Mouse (Mus musculus) kidney, adult 2 months (tissue): ENCODE measurements around the gene Fev.

Experiments
- CTCF ChIP-seq: fragments of 200-500 bp; conservative IDR thresholded peaks from 2 replicates; pipeline ENCODE4 v1.5.1; 2011; ENCODE audit warnings: low read depth, mild to moderate bottlenecking, control low read depth, low read length, moderate library complexity, mixed read lengths; ENCODE audit not compliant: insufficient read depth, insufficient read length
- POLR2A ChIP-seq: fragments of 200-500 bp; IDR thresholded peaks from one replicate; pipeline ENCODE4 v1.6.1; 2011; ENCODE audit warnings: low read depth, low read length, control low read depth

DNA sequence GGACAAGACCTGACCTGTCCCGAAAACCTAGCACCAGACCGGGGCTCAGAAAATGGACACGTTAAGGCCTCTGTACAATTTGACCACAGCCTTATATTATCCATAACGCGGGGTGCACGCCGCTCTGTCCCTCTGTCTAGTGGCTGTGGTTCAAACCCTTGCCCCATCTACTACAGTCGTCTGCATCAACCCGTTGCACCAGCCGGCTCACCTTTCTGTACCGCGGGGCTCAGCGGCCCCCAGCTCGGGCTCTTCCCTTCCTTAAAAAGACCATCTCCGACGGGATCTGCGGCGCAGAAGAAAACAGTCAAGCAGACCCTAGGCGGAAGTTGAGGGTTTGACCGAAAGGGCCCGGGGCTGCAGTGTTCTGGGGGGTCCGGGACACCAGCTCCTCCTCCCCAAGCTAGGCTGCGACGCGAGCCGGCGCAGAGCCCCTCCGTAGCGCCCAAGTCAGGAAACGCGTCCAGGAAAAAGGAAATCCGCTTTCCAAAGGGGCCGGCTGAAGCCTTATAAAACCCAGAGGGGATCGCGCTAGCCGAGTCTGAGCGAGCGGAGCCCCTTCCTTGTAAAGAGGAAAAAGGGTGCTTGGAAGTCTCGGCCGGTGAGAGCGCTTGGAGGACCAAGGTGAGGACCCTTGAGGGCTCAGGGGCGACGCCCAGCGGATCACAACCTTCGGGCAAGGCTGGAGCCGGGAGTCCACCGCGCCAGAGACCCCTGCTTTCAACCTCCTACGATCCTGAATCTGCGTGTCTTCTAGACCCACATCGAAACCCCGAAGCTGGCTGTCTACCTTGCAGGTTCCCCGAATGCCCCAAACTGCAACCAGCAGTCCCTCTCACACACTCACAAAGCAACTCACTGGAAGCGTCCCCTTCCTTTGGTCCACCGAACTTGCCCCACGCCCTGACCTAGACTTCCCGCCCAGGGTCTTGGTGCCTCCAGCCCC, 750 bp downstream of the Fev start:
- TF ChIP-seq CTCF (no peak), POLR2A (no peak)
